Mouse (Mus musculus) ES-E14 (cell line): ENCODE measurements at regions not wholly inside any gene's neighbourhood (a gene's known extent, or its start where the extent isn't known, plus 50 kb on each side); places are given as distances from the start of the nearest gene placed in this dataset.

Experiments used
- CHD2 ChIP-seq: IDR thresholded peaks from 2 replicates; pipeline ENCODE4 v1.6.1; 2014; ENCODE audit warnings: mild to moderate bottlenecking, low read depth, low read length, inconsistent platforms
- HCFC1 ChIP-seq: IDR thresholded peaks from 2 replicates; pipeline ENCODE4 v1.6.1; 2012; ENCODE audit warnings: low read length, inconsistent platforms, borderline replicate concordance; ENCODE audit not compliant: insufficient read depth
- ZC3H11A ChIP-seq: IDR thresholded peaks from 2 replicates; pipeline ENCODE4 v1.6.1; 2012; ENCODE audit warnings: low read depth, mild to moderate bottlenecking, inconsistent platforms, low read length, borderline replicate concordance
- ZNF384 ChIP-seq: IDR thresholded peaks from 2 replicates; pipeline ENCODE4 v1.6.1; 2012; ENCODE audit warnings: low read depth, low read length, inconsistent platforms

DNA sequence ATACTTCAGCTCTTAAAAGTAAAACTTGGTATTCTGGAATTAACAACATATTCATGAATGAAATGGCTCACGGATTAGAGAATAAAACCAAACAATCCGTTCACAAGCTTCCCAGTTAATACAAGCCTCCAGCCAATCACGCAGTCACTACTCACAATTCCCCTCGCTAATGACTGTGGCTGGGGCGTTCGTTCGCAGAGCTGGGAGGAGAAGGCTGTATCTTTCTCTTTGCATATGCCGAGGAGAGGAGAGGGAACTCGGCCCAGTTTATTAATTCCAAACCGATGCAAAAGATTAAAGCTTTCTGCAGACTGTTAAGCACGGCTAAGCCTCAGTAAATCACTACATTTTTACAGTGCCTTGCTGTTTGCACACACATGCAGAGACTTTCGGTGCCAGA lies 231.5 kb downstream of the Tmem182 start:
- TF ChIP-seq ZC3H11A: no peak
- TF ChIP-seq CHD2: no peak
- no peak for TF ChIP-seq ZNF384
- TF ChIP-seq HCFC1: no peak
